Mouse (Mus musculus) forebrain, embryonic 11.5 days (tissue): ENCODE data around the gene Meis1. TPM values are rescaled to one million over a fixed set of nuclear protein-coding genes. Genes with fewer than 3 reads are reported as not detected.
A peak's percentile ranks its signal among the peaks of the same experiment; 100 is the strongest.

Experiments used
- ATAC-seq: fragments of 200-750 bp; cut with Nextera tagmentation; replicated peaks from 2 replicates; pipeline ENCODE4 v1.8.0; 2017; ENCODE audit warnings: moderate TSS enrichment; ENCODE audit not compliant: low FRiP score
- DNase-seq: peaks from one replicate; pipeline ENCODE4 v3.0.0-alpha.2; 2017; ENCODE audit warnings: low spot score
- H3K27ac ChIP-seq: fragments of 300-500 bp; sonication (generic); 2 replicates; pipeline ENCODE4 v1.5.1; 2014; ENCODE audit warnings: low read depth, low read length
- H3K27me3 ChIP-seq: fragments of 300-500 bp; sonication (generic); 2 replicates; pipeline ENCODE4 v1.6.1; 2014; ENCODE audit warnings: mild to moderate bottlenecking, low read length, mixed read lengths; ENCODE audit not compliant: control insufficient read depth, insufficient read depth
- H3K36me3 ChIP-seq: fragments of 300-500 bp; sonication (generic); 2 replicates; pipeline ENCODE4 v1.6.1; 2014; ENCODE audit warnings: mild to moderate bottlenecking, low read length, moderate library complexity, mixed read lengths; ENCODE audit not compliant: control insufficient read depth, insufficient read depth
- H3K4me1 ChIP-seq: fragments of 300-500 bp; sonication (generic); replicated peaks from 2 replicates; pipeline ENCODE4 v1.6.1; 2014; ENCODE audit warnings: low read length, mixed read lengths; ENCODE audit not compliant: control insufficient read depth, insufficient read depth
- H3K4me2 ChIP-seq: fragments of 300-500 bp; sonication (generic); 2 replicates; pipeline ENCODE4 v1.6.1; 2014; ENCODE audit warnings: low read depth, mild to moderate bottlenecking, low read length, moderate library complexity, mixed read lengths; ENCODE audit not compliant: severe bottlenecking
- H3K4me3 ChIP-seq: fragments of 300-500 bp; sonication (generic); 2 replicates; pipeline ENCODE4 v1.5.1; 2014; ENCODE audit warnings: low read depth, low read length
- H3K9ac ChIP-seq: fragments of 300-500 bp; sonication (generic); 2 replicates; pipeline ENCODE4 v1.6.1; 2014; ENCODE audit warnings: low read length
- H3K9me3 ChIP-seq: fragments of 300-500 bp; sonication (generic); 2 replicates; pipeline ENCODE4 v1.6.1; 2016; ENCODE audit warnings: low read length, mixed read lengths; ENCODE audit not compliant: control insufficient read depth
- WGBS: fragments of 180-500 bp; shearing (Covaris S2); extraction: QIAGEN DNeasy Blood & Tissue Kit; methylation state at CpG from one replicate; pipeline ENCODE4 v1.1.7; 2014; 5-methylcytosine and 5-hydroxymethylcytosine counted together
- polyA plus RNA-seq: library from polyadenylated mRNA; unstranded; fragments of >200 nt; fragmentation: Nextera tagmentation; extraction: Ambion mirVana; gene quantifications from 2 replicates; pipeline ENCODE4 v1.2.1, GENCODE M21; 2014

The Meis1 gene
- polyA plus RNA-seq = 29.9 and 34.1 TPM in 2 replicates

- Histone ChIP-seq H3K27me3 (peaks cover 14% of the 10 kb centered on the region), H3K4me2 (peak within 1 kb of the TSS; percentile 96), H3K9me3 (no peaks in the 10 kb centered on the region), H3K27ac (peak within 1 kb of the TSS; percentile 92), H3K9ac (peak within 1 kb of the TSS; percentile 92), H3K4me1 (peaks cover 7% of the 10 kb centered on the region; the same call in 1 of the 2 replicates), H3K36me3 (no peaks in the 10 kb centered on the region), H3K4me3 (peak within 1 kb of the TSS; percentile 57)
- ATAC-seq (peak; percentile 88), DNase-seq (peak; percentile 91)
- WGBS = under 1% methylated on average over 29 of the region's 29 CpGs
Observed at GRCm38 (mm10) chr11:19018489-19019203, at the start of gene Meis1. Gene Meis1 (minus strand): TSS chr11:19018985.

- 86% methylated on average over 5 of the region's 5 CpGs for WGBS
- no peaks in the 10 kb centered on the region for H3K4me1 ChIP-seq
- ATAC-seq (no peak), DNase-seq (no peak)
- no peak overlapping the region for H3K4me2 ChIP-seq
- no peak overlapping the region for H3K9ac ChIP-seq
- no peaks in the 10 kb centered on the region for H3K27me3 ChIP-seq
- H3K36me3 ChIP-seq = no peaks in the 10 kb centered on the region
- H3K9me3 ChIP-seq = no peaks in the 10 kb centered on the region
- H3K27ac ChIP-seq = no peak overlapping the region
- H3K4me3 ChIP-seq = no peak overlapping the region
Observed at GRCm38 (mm10) chr11:19067334-19067733, 48.5 kb upstream of the Meis1 start.

- Histone ChIP-seq H3K27me3 (no peaks in the 10 kb centered on the region), H3K9me3 (no peaks in the 10 kb centered on the region)
- 77% methylated on average over 7 of the region's 7 CpGs for WGBS
Observed at GRCm38 (mm10) chr11:19049276-19049675, 30.5 kb upstream of the Meis1 start.

DNA sequence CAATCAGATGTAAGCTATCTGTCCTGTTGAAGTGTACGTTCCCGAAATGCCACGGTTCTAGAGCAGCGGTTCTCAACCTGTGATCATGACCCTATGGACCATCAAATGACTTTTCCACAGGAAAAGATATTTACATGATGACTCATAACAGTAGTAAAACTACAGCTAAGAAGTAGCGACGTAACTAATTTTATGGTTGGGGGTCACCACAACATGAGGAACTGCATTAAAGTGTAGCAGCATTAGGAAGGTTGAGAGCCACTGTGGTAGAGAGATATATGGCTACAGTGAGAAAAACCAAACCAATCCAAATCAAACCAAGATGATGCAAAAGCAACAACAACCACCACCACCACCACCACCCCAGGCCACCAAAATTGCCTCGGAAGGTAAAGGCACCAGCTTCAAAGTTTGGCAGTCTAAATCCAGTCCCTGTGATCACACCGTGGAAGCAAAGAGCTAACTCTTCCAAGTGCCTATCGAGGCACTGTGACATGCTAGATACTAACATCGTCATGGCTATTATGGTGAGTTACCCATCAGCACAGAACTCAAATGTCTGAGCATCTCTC lies 17.9 kb upstream of the Meis1 start:
- Histone ChIP-seq H3K9ac (no peak overlapping the region), H3K27ac (no peak overlapping the region), H3K4me1 (no peaks in the 10 kb centered on the region), H3K36me3 (no peaks in the 10 kb centered on the region), H3K4me3 (no peak overlapping the region), H3K27me3 (no peaks in the 10 kb centered on the region), H3K9me3 (no peaks in the 10 kb centered on the region), H3K4me2 (no peak overlapping the region)
- ATAC-seq (no peak), DNase-seq (no peak)
- WGBS = 95% methylated on average over 10 of the region's 10 CpGs

More at GRCm38 (mm10) chr11:19049276-19049675, 30.5 kb upstream of the Meis1 start:
- no peaks in the 10 kb centered on the region for H3K4me1 ChIP-seq
- ATAC-seq (no peak), DNase-seq (no peak)
- H3K27ac ChIP-seq = no peak overlapping the region
- H3K36me3 ChIP-seq = no peaks in the 10 kb centered on the region
- no peak overlapping the region for H3K4me3 ChIP-seq
- H3K4me2 ChIP-seq = no peak overlapping the region
- no peak overlapping the region for H3K9ac ChIP-seq

GRCm38 (mm10) chr11:19026581-19027561 lies 8.1 kb upstream of the Meis1 start:
- no peaks in the 10 kb centered on the region for H3K9me3 ChIP-seq
- peak overlapping the region; percentile 72 for H3K4me2 ChIP-seq
- ATAC-seq (peak; percentile 85), DNase-seq (peak; percentile 84)
- H3K4me3 ChIP-seq = peak overlapping the region; percentile 39
- H3K27ac ChIP-seq = no peak overlapping the region
- peaks cover 8% of the 10 kb centered on the region for H3K4me1 ChIP-seq
- WGBS = under 1% methylated on average over 58 of the region's 58 CpGs
- H3K27me3 ChIP-seq = peaks cover 26% of the 10 kb centered on the region
- no peaks in the 10 kb centered on the region for H3K36me3 ChIP-seq
- H3K9ac ChIP-seq = peak overlapping the region; percentile 63

DNA sequence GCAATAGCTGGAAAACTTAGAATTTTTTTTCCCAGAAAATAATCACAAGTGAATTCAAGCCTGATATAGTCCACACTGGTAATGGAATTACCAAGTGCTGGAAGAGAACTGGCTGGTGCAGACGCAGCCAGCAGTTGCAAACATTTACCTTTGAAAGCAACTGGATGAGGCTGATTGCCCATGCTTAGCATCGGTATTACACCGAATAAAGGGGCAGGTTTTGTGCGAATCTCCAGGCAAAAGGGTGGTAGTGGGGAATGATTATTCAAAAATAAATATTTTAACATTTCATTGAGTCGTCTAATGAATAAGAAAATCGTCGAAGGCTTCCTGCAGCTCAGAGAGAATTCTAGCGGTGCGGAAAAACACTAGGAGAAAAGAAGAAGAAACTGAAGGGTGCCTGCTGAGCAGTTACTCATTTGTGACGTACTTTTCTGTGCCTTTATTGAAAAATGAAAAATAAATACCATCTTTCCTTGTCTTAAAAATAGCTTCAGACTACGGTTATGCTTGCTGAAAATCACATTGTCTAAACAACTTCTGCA lies 7.3 kb upstream of the Meis1 start:
- ATAC-seq (no peak), DNase-seq (no peak)
- H3K9me3 ChIP-seq = no peaks in the 10 kb centered on the region
- H3K4me3 ChIP-seq = peak overlapping the region; percentile 39
- H3K4me1 ChIP-seq = peaks cover 10% of the 10 kb centered on the region
- H3K27ac ChIP-seq = no peak overlapping the region
- H3K27me3 ChIP-seq = peaks cover 31% of the 10 kb centered on the region
- H3K9ac ChIP-seq = no peak overlapping the region; the same call in 1 of the 2 replicates
- WGBS = 2% methylated on average over 11 of the region's 11 CpGs
- H3K36me3 ChIP-seq = no peaks in the 10 kb centered on the region
- peak overlapping the region; percentile 72 for H3K4me2 ChIP-seq

DNA sequence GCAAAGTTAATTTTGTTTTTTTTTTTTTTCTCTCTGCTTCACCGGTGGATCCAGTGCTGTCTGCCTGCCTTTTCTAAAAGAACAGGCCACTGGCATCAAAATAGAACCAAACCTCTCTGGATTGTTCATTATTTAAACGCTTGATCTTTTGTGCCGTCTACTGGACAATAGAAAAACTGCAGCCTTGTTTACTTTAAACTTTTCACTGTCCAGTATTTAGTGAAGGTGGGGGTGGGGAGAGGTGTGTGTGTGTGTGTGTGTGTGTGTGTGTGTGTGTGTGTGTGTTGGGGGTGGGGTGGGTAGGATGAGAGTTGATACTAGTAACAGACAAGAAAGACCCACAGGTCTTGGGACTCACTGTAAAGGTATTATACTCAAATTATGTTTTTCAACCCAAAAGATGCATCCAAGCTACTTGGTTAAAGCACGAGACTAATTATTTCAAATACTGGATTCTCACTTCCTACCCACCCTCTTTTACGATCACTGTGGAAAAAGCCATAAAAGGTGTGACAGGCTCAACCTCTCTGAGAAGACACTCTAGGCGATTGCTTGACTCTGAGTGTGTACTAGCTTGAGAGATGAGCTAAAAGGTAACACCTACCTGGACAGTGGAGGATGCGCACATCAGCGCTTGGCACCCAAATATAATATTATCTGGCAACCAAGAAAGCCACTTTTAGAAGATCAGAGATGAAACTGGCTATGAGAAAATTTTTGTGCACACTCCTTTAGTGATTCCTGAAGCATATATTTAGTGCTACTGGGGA lies 5.9 kb upstream of the Meis1 start:
- peaks cover 31% of the 10 kb centered on the region for H3K27me3 ChIP-seq
- ATAC-seq (no peak), DNase-seq (no peak)
- no peak overlapping the region for H3K9ac ChIP-seq
- 29% methylated on average over 8 of the region's 8 CpGs for WGBS
- H3K4me1 ChIP-seq = peaks cover 10% of the 10 kb centered on the region
- no peak overlapping the region for H3K4me2 ChIP-seq
- H3K4me3 ChIP-seq = no peak overlapping the region
- no peaks in the 10 kb centered on the region for H3K9me3 ChIP-seq
- no peak overlapping the region for H3K27ac ChIP-seq
- H3K36me3 ChIP-seq = no peaks in the 10 kb centered on the region
